Mouse (Mus musculus): ENCODE results near the gene Ctnnd2.

GRCm38 (mm10) chr15:30945863-30946262, 773.5 kb downstream of the Ctnnd2 start:
- no peak for TF ChIP-seq CTCF (IDR thresholded peaks at IDR 0.05; ENCODE audit: low read depth)
- no peak for TF ChIP-seq EP300 (IDR thresholded peaks at IDR 0.05; ENCODE audit: low read depth)

Measured in liver, postnatal 0 days (tissue).